Mouse (Mus musculus) G1E (cell line): Measurements from ENCODE around the gene Elf3. TPM values are rescaled to one million over a fixed set of nuclear protein-coding genes. Genes with fewer than 3 reads are reported as not detected.

ENCODE experiments used
- ATAC-seq: 2 replicates; pipeline ENCODE4 v1.8.0; 2016; ENCODE audit warnings: mild to moderate bottlenecking; ENCODE audit not compliant: insufficient number of reproducible peaks, poor library complexity, low FRiP score, severe bottlenecking; ENCODE audit errors: extremely low read depth
- DNase-seq: peaks from one replicate; pipeline ENCODE4 v3.0.0; 2012; ENCODE audit warnings: low spot score
- H3K27me3 ChIP-seq: 2 replicates; pipeline ENCODE4 v1.6.1; 2012; ENCODE audit warnings: mild to moderate bottlenecking, low read length, inconsistent platforms; ENCODE audit not compliant: insufficient read depth
- H3K36me3 ChIP-seq: replicated peaks from 2 replicates; pipeline ENCODE3; 2012; ENCODE audit warnings: mild to moderate bottlenecking, inconsistent platforms
- H3K4me1 ChIP-seq: 2 replicates; pipeline ENCODE4 v1.6.1; 2012; ENCODE audit warnings: low read depth, low read length, inconsistent platforms, mixed read lengths; ENCODE audit not compliant: insufficient read depth
- H3K4me3 ChIP-seq: 2 replicates; pipeline ENCODE4 v1.5.1; 2012; ENCODE audit warnings: low read depth, mild to moderate bottlenecking, inconsistent platforms, low read length, moderate library complexity, mixed read lengths
- H3K9me3 ChIP-seq: replicated peaks from 2 replicates; pipeline ENCODE4 v1.6.1; 2012; ENCODE audit warnings: inconsistent platforms
- CTCF ChIP-seq: IDR thresholded peaks from 2 replicates; pipeline ENCODE4 v1.5.1; 2012; ENCODE audit warnings: low read depth, low read length, inconsistent platforms, mixed read lengths
- GATA1 ChIP-seq: IDR thresholded peaks from 2 replicates; pipeline ENCODE4 v1.6.1; 2012; ENCODE audit warnings: borderline replicate concordance, low read length, inconsistent platforms, mixed read lengths
- GATA2 ChIP-seq: IDR thresholded peaks from 2 replicates; pipeline ENCODE4 v1.6.1; 2012; ENCODE audit warnings: low read depth, low read length, inconsistent platforms, borderline replicate concordance
- POLR2AphosphoS5 ChIP-seq: IDR thresholded peaks from 2 replicates; pipeline ENCODE4 v1.6.1; 2012; ENCODE audit warnings: low read depth, low read length, inconsistent platforms; ENCODE audit not compliant: insufficient replicate concordance
- TAL1 ChIP-seq: conservative IDR thresholded peaks from 2 replicates; pipeline ENCODE4 v1.6.1; 2012; ENCODE audit warnings: low read depth, low read length, inconsistent platforms, mixed read lengths
- polyA plus RNA-seq: library from polyadenylated mRNA; stranded (reverse); fragments of >175 nt; gene quantifications from 2 replicates; pipeline ENCODE4 v1.2.3, GENCODE M21; 2012
- total RNA-seq, 2 experiments: library from RNA; stranded (forward) in 1 of 2; stranded (reverse) in 1 of 2; fragments of 200-1000 nt in 1 of 2; fragments of >200 nt in 1 of 2; fragmentation: Nextera tagmentation in 1 of 2; gene quantifications; 2 replicates each; pipeline ENCODE4 v1.2.3; 2014 to 2017

Gene Elf3
- total and polyA plus RNA-seq, 3 experiments: not detected

DNA sequence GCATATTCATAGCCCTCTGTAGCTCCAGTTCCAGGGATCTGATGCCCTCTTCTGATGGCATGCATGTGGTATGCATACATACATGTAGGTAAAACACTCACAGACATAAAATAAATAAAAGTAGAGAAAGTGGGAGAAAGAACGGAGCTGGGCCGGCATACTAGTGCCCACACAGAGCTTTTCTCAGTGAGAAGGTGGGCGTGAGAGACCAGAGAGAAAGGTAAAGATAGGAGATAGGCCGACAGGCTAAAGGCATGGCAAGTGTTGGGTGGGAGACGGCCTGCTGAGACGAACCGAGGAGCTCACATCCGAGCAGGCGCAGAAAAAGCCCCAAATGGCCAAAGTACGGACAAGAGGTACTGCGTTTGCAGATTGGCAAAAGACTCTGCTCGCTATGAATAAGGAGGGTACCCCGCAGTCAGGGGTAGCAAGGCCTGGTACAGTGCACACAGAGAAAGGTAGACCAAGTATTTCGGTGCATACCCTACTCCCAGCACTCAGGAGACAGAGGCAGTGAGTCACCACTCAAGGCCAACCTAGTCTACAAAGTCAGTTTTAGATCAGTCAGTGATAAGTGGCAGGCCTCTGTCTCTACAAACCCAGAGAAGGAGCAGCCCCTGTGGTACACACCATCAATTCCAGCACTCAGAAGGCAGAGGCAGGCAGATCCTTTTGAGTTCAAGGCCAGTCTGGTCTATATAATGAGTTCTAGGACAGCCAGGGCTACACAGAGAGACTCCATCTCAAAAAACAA is 51.6 kb downstream of the Elf3 start:
- Histone ChIP-seq H3K4me3 (no peak overlapping the region), H3K9me3 (no peaks in the 10 kb centered on the region), H3K27me3 (no peaks in the 10 kb centered on the region; the same call in 1 of the 2 replicates), H3K4me1 (peaks cover 53% of the 10 kb centered on the region), H3K36me3 (no peaks in the 10 kb centered on the region)
- no peak for DNase-seq
- ATAC-seq: no peak
- no peak for TF ChIP-seq CTCF
- no peak for TF ChIP-seq GATA2
- no peak for TF ChIP-seq TAL1
- TF ChIP-seq GATA1: no peak
- TF ChIP-seq POLR2AphosphoS5: no peak

DNA sequence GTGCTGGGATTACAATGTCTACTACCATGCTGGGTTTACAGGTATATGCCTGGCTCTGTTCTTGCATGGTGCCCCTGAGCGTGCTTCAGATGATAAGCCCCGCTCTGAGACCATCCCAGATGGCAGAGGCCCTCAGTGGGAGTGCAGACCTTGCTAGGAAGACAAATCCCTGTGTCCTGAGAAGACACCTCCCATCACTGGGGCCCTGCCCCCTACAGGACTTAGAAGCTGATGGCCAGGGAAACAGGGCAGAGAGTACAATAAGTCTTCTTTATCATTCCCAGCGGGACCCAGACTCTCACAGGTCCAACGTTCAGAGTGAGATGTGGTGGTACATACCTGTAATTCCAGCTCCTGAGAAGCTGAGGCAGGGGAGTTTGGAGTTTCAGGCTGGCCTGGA is 53.1 kb downstream of the Elf3 start:
- ATAC-seq (no peak), DNase-seq (no peak)
- Histone ChIP-seq H3K36me3 (no peaks in the 10 kb centered on the region), H3K27me3 (no peaks in the 10 kb centered on the region; the same call in 1 of the 2 replicates), H3K9me3 (no peaks in the 10 kb centered on the region), H3K4me3 (no peak overlapping the region; the same call in 1 of the 2 replicates), H3K4me1 (peaks cover 50% of the 10 kb centered on the region)
- TF ChIP-seq POLR2AphosphoS5 (no peak), GATA1 (no peak), GATA2 (no peak), CTCF (no peak), TAL1 (no peak)

GRCm38 (mm10) chr1:135204196-135205126 is 53.9 kb downstream of the Elf3 start:
- no peak for TF ChIP-seq POLR2AphosphoS5
- TF ChIP-seq GATA2: peak; percentile 79; the same call in 1 of the 2 replicates
- TF ChIP-seq TAL1: peak; percentile 85
- TF ChIP-seq CTCF: no peak
- DNase-seq (peak; percentile 82), ATAC-seq (peak; percentile 92)
- H3K9me3 ChIP-seq: no peaks in the 10 kb centered on the region
- H3K27me3 ChIP-seq: no peaks in the 10 kb centered on the region; the same call in 1 of the 2 replicates
- peak overlapping the region; percentile 20; the same call in 1 of the 2 replicates for H3K4me3 ChIP-seq
- no peaks in the 10 kb centered on the region for H3K36me3 ChIP-seq
- H3K4me1 ChIP-seq: peaks cover 49% of the 10 kb centered on the region

Other genes starting within 250 kb of the Elf3 start
- 0.30 TPM in 1 of 2 replicates, not detected in the other for gene Lgr6, start 153.3 kb downstream of the Elf3 start, total RNA-seq (2014; fragmentation: Nextera tagmentation)
- gene Lgr6, start 153.3 kb downstream of the Elf3 start, total RNA-seq (2017): 0.12 and 0.38 TPM in 2 replicates
- 0.43 and 0.54 TPM in 2 replicates for gene Lgr6, start 153.3 kb downstream of the Elf3 start, polyA plus RNA-seq
- 132 and 147 TPM in 2 replicates for gene Ptpn7, start 125.9 kb downstream of the Elf3 start, total RNA-seq (2014; fragmentation: Nextera tagmentation)
- gene Ptpn7, start 125.9 kb downstream of the Elf3 start, total RNA-seq (2017): 212 and 227 TPM in 2 replicates
- 341 and 359 TPM in 2 replicates for gene Ptpn7, start 125.9 kb downstream of the Elf3 start, polyA plus RNA-seq
- 93.7 and 103 TPM in 2 replicates for gene Arl8a, start 111.7 kb downstream of the Elf3 start, total RNA-seq (2014; fragmentation: Nextera tagmentation)
- gene Arl8a, start 111.7 kb downstream of the Elf3 start, total RNA-seq (2017): 45.0 and 46.6 TPM in 2 replicates
- 88.0 and 99.6 TPM in 2 replicates for gene Arl8a, start 111.7 kb downstream of the Elf3 start, polyA plus RNA-seq
- not detected in 2 replicates for gene Gpr37l1, start 90.9 kb downstream of the Elf3 start, total RNA-seq (2014; fragmentation: Nextera tagmentation)
- 0.05 TPM in 1 of 2 replicates, not detected in the other for gene Gpr37l1, start 90.9 kb downstream of the Elf3 start, total RNA-seq (2017)
- gene Gpr37l1, start 90.9 kb downstream of the Elf3 start, polyA plus RNA-seq: not detected in 2 replicates
- not detected in 2 replicates for gene Rnpep, start 25.5 kb upstream of the Elf3 start, total RNA-seq (2014; fragmentation: Nextera tagmentation)
- gene Rnpep, start 25.5 kb upstream of the Elf3 start, total RNA-seq (2017): 0.17 and 1.4 TPM in 2 replicates
- 0.03 TPM in 1 of 2 replicates, not detected in the other for gene Rnpep, start 25.5 kb upstream of the Elf3 start, polyA plus RNA-seq
- 87.0 and 89.5 TPM in 2 replicates for gene Timm17a, start 55.2 kb upstream of the Elf3 start, total RNA-seq (2014; fragmentation: Nextera tagmentation)
- gene Timm17a, start 55.2 kb upstream of the Elf3 start, total RNA-seq (2017): 91.1 TPM in 2 replicates
- gene Timm17a, start 55.2 kb upstream of the Elf3 start, polyA plus RNA-seq: 4.0 and 4.5 TPM in 2 replicates
- gene Lmod1, start 66.2 kb upstream of the Elf3 start, total RNA-seq (2014; fragmentation: Nextera tagmentation): not detected in 2 replicates
- gene Lmod1, start 66.2 kb upstream of the Elf3 start, total RNA-seq (2017): 0.06 and 0.16 TPM in 2 replicates
- gene Lmod1, start 66.2 kb upstream of the Elf3 start, polyA plus RNA-seq: not detected in 2 replicates
- gene Shisa4, start 116.7 kb upstream of the Elf3 start, total RNA-seq (2014; fragmentation: Nextera tagmentation): not detected in 2 replicates
- gene Shisa4, start 116.7 kb upstream of the Elf3 start, total RNA-seq (2017): 0.12 and 0.16 TPM in 2 replicates
- gene Shisa4, start 116.7 kb upstream of the Elf3 start, polyA plus RNA-seq: not detected in 2 replicates
- 106 and 109 TPM in 2 replicates for gene Ipo9, start 171.9 kb upstream of the Elf3 start, total RNA-seq (2014; fragmentation: Nextera tagmentation)
- 52.7 and 63.8 TPM in 2 replicates for gene Ipo9, start 171.9 kb upstream of the Elf3 start, total RNA-seq (2017)
- gene Ipo9, start 171.9 kb upstream of the Elf3 start, polyA plus RNA-seq: 14.4 and 18.4 TPM in 2 replicates